Mouse (Mus musculus): ENCODE data around the gene Ubl4b.

The Ubl4b gene

GRCm38 (mm10) chr3:107554842-107555241 lies at the start of gene Ubl4b:
TSS of gene Ubl4b (minus strand) at chr3:107555073.
- no peak for DNase-seq (ENCODE audit: low read depth)

GRCm38 (mm10) chr3:107600127-107600526 lies 45.3 kb upstream of the Ubl4b start:
- no peak for DNase-seq (ENCODE audit: low read depth)

- DNase-seq (ENCODE audit: low read depth) = no peak
These were observed 42.9 kb upstream of the Ubl4b start for GRCm38 (mm10) chr3:107597586-107598389.

GRCm38 (mm10) chr3:107597134-107597533 lies 42.3 kb upstream of the Ubl4b start:
- DNase-seq (ENCODE audit: low read depth) = no peak

- DNase-seq (ENCODE audit: low read depth) = no peak
These were observed 41.7 kb upstream of the Ubl4b start for GRCm38 (mm10) chr3:107596559-107596958.

- no peak for DNase-seq (ENCODE audit: low read depth)
These were observed 41.1 kb upstream of the Ubl4b start for GRCm38 (mm10) chr3:107595938-107596461.

GRCm38 (mm10) chr3:107595264-107595937 lies 40.5 kb upstream of the Ubl4b start:
- no peak for DNase-seq (ENCODE audit: low read depth)

GRCm38 (mm10) chr3:107594662-107595263 lies 39.9 kb upstream of the Ubl4b start, which contains the start of gene Alx3:
TSS of gene Alx3 (plus strand) at chr3:107595031.
- DNase-seq (ENCODE audit: low read depth) = no peak

- no peak for DNase-seq (ENCODE audit: low read depth)
These were observed 38.8 kb upstream of the Ubl4b start for GRCm38 (mm10) chr3:107593632-107594031.

GRCm38 (mm10) chr3:107591612-107592011 lies 36.7 kb upstream of the Ubl4b start:
- no peak for DNase-seq (ENCODE audit: low read depth)

GRCm38 (mm10) chr3:107586504-107586903 lies 31.6 kb upstream of the Ubl4b start:
- no peak for DNase-seq (ENCODE audit: low read depth)

GRCm38 (mm10) chr3:107583893-107584292 lies 29.0 kb upstream of the Ubl4b start:
- no peak for DNase-seq (ENCODE audit: low read depth)

GRCm38 (mm10) chr3:107582875-107583767 lies 28.2 kb upstream of the Ubl4b start:
- DNase-seq (ENCODE audit: low read depth) = no peak

GRCm38 (mm10) chr3:107582130-107582874 lies 27.4 kb upstream of the Ubl4b start:
- DNase-seq (ENCODE audit: low read depth) = no peak

- DNase-seq (ENCODE audit: low read depth) = no peak
These were observed 26.5 kb upstream of the Ubl4b start for GRCm38 (mm10) chr3:107581103-107582010.

- no peak for DNase-seq (ENCODE audit: low read depth)
These were observed 24.6 kb upstream of the Ubl4b start for GRCm38 (mm10) chr3:107579466-107579865.

- DNase-seq (ENCODE audit: low read depth) = no peak
These were observed 23.0 kb upstream of the Ubl4b start for GRCm38 (mm10) chr3:107577810-107578390.

GRCm38 (mm10) chr3:107576807-107577206 lies 21.9 kb upstream of the Ubl4b start:
- no peak for DNase-seq (ENCODE audit: low read depth)

- no peak for DNase-seq (ENCODE audit: low read depth)
These were observed 16.3 kb upstream of the Ubl4b start for GRCm38 (mm10) chr3:107571205-107571604.
